Mouse (Mus musculus): ENCODE data around the gene Adam17. TPM values are rescaled to one million over a fixed set of nuclear protein-coding genes. Genes with fewer than 3 reads are reported as not detected.
A peak's percentile ranks its signal among the peaks of the same experiment; 100 is the strongest.
"Not testable (repeated sequence)": the region's sequence is repeated elsewhere in the genome, so short reads cannot be mapped to it uniquely, and the experiment has no call there.

Gene Adam17
- polyA plus RNA-seq, 1 experiment from 2014 or later = 38.2 TPM

GRCm38 (mm10) chr12:21402771-21403170 lies 29.3 kb upstream of the Adam17 start:
- DNase-seq (ENCODE audit: low spot score) (no peak), ATAC-seq (ENCODE audit: low FRiP score) (no peak)
- WGBS = 94% methylated on average over 5 of the region's 5 CpGs
- no peaks in the 10 kb centered on the region for H3K4me1 ChIP-seq (replicated peaks; ENCODE audit: control insufficient read depth, insufficient read depth, low read length)
- H3K4me2 ChIP-seq (replicated peaks; ENCODE audit: low read depth, low read length) = no peak overlapping the region
- no peaks in the 10 kb centered on the region for H3K27me3 ChIP-seq (ENCODE audit: control insufficient read depth, insufficient read depth, low read length)
- no peak overlapping the region for H3K27ac ChIP-seq (ENCODE audit: low read depth, low read length)
- peaks cover 4% of the 10 kb centered on the region; the same call in 1 of the 2 replicates for H3K36me3 ChIP-seq (ENCODE audit: control insufficient read depth, insufficient read depth, low read length)
- H3K4me3 ChIP-seq (ENCODE audit: low read depth, low read length) = no peak overlapping the region
- no peak overlapping the region for H3K9ac ChIP-seq (ENCODE audit: low read depth, low read length)
- H3K9me3 ChIP-seq (ENCODE audit: control insufficient read depth, low read length) = peaks cover 4% of the 10 kb centered on the region; the same call in 1 of the 2 replicates

GRCm38 (mm10) chr12:21386201-21386600 lies 12.8 kb upstream of the Adam17 start:
- Histone ChIP-seq H3K36me3 (ENCODE audit: control insufficient read depth, insufficient read depth, low read length) (peaks cover 16% of the 10 kb centered on the region), H3K4me3 (ENCODE audit: low read depth, low read length) (no peak overlapping the region), H3K27ac (ENCODE audit: low read depth, low read length) (no peak overlapping the region), H3K9ac (ENCODE audit: low read depth, low read length) (no peak overlapping the region), H3K4me2 (replicated peaks; ENCODE audit: low read depth, low read length) (no peak overlapping the region), H3K27me3 (ENCODE audit: control insufficient read depth, insufficient read depth, low read length) (no peaks in the 10 kb centered on the region), H3K9me3 (ENCODE audit: control insufficient read depth, low read length) (no peaks in the 10 kb centered on the region), H3K4me1 (replicated peaks; ENCODE audit: control insufficient read depth, insufficient read depth, low read length) (no peaks in the 10 kb centered on the region)
- DNase-seq (ENCODE audit: low spot score) (no peak), ATAC-seq (ENCODE audit: low FRiP score) (no peak)
- 95% methylated on average over 2 of the region's 2 CpGs for WGBS

- not testable (repeated sequence) for H3K4me2 ChIP-seq (replicated peaks; ENCODE audit: low read depth, low read length); DNase-seq (ENCODE audit: low spot score); H3K36me3 ChIP-seq (ENCODE audit: control insufficient read depth, insufficient read depth, low read length); H3K9ac ChIP-seq (ENCODE audit: low read depth, low read length); H3K4me3 ChIP-seq (ENCODE audit: low read depth, low read length); H3K27ac ChIP-seq (ENCODE audit: low read depth, low read length); H3K27me3 ChIP-seq (ENCODE audit: control insufficient read depth, insufficient read depth, low read length); ATAC-seq (ENCODE audit: low FRiP score); H3K4me1 ChIP-seq (replicated peaks; ENCODE audit: control insufficient read depth, insufficient read depth, low read length); H3K9me3 ChIP-seq (ENCODE audit: control insufficient read depth, low read length)
- 84% methylated on average over 6 of the region's 6 CpGs for WGBS
Measured at GRCm38 (mm10) chr12:21378765-21379346, 5.4 kb upstream of the Adam17 start.

- WGBS = 46% methylated on average over 3 of the region's 3 CpGs
- no peak overlapping the region for H3K4me3 ChIP-seq (ENCODE audit: low read depth, low read length)
- ATAC-seq (ENCODE audit: low FRiP score) (no peak), DNase-seq (ENCODE audit: low spot score) (no peak)
- no peak overlapping the region for H3K9ac ChIP-seq (ENCODE audit: low read depth, low read length)
- H3K27ac ChIP-seq (ENCODE audit: low read depth, low read length) = no peak overlapping the region
- H3K36me3 ChIP-seq (ENCODE audit: control insufficient read depth, insufficient read depth, low read length) = no peaks in the 10 kb centered on the region
- H3K9me3 ChIP-seq (ENCODE audit: control insufficient read depth, low read length) = no peaks in the 10 kb centered on the region
- H3K4me1 ChIP-seq (replicated peaks; ENCODE audit: control insufficient read depth, insufficient read depth, low read length) = no peaks in the 10 kb centered on the region
- no peak overlapping the region for H3K4me2 ChIP-seq (replicated peaks; ENCODE audit: low read depth, low read length)
- no peaks in the 10 kb centered on the region for H3K27me3 ChIP-seq (ENCODE audit: control insufficient read depth, insufficient read depth, low read length)
Measured at GRCm38 (mm10) chr12:21375376-21376157, 2.1 kb upstream of the Adam17 start.

GRCm38 (mm10) chr12:21373820-21374475 lies 516 bp upstream of the Adam17 start:
- WGBS = 5% methylated on average over 24 of the region's 24 CpGs
- Histone ChIP-seq H3K4me3 (ENCODE audit: low read depth, low read length) (peak overlapping the region; percentile 73), H3K9ac (ENCODE audit: low read depth, low read length) (peak overlapping the region; percentile 86), H3K9me3 (ENCODE audit: control insufficient read depth, low read length) (no peaks in the 10 kb centered on the region), H3K27ac (ENCODE audit: low read depth, low read length) (peak overlapping the region; percentile 86), H3K27me3 (ENCODE audit: control insufficient read depth, insufficient read depth, low read length) (no peaks in the 10 kb centered on the region), H3K4me1 (replicated peaks; ENCODE audit: control insufficient read depth, insufficient read depth, low read length) (no peaks in the 10 kb centered on the region), H3K4me2 (replicated peaks; ENCODE audit: low read depth, low read length) (peak overlapping the region; percentile 78), H3K36me3 (ENCODE audit: control insufficient read depth, insufficient read depth, low read length) (no peaks in the 10 kb centered on the region)
- DNase-seq (ENCODE audit: low spot score) = no peak
- no peak; the same call in 1 of the 2 replicates for ATAC-seq (ENCODE audit: low FRiP score)

GRCm38 (mm10) chr12:21370035-21370611 lies 3.3 kb downstream of the Adam17 start:
- H3K36me3 ChIP-seq (ENCODE audit: control insufficient read depth, insufficient read depth, low read length) = no peaks in the 10 kb centered on the region
- no peak overlapping the region for H3K4me3 ChIP-seq (ENCODE audit: low read depth, low read length)
- no peak overlapping the region for H3K9ac ChIP-seq (ENCODE audit: low read depth, low read length)
- H3K4me2 ChIP-seq (replicated peaks; ENCODE audit: low read depth, low read length) = no peak overlapping the region
- no peak overlapping the region for H3K27ac ChIP-seq (ENCODE audit: low read depth, low read length)
- no peaks in the 10 kb centered on the region for H3K9me3 ChIP-seq (ENCODE audit: control insufficient read depth, low read length)
- WGBS = 97% methylated on average over 1 of the region's 1 CpGs
- no peaks in the 10 kb centered on the region for H3K4me1 ChIP-seq (replicated peaks; ENCODE audit: control insufficient read depth, insufficient read depth, low read length)
- DNase-seq (ENCODE audit: low spot score) (no peak), ATAC-seq (ENCODE audit: low FRiP score) (no peak)
- no peaks in the 10 kb centered on the region for H3K27me3 ChIP-seq (ENCODE audit: control insufficient read depth, insufficient read depth, low read length)

- no peak for ATAC-seq (ENCODE audit: low FRiP score)
- Histone ChIP-seq H3K36me3 (ENCODE audit: control insufficient read depth, insufficient read depth, low read length) (no peaks in the 10 kb centered on the region), H3K27ac (ENCODE audit: low read depth, low read length) (no peak overlapping the region), H3K4me1 (replicated peaks; ENCODE audit: control insufficient read depth, insufficient read depth, low read length) (no peaks in the 10 kb centered on the region), H3K9ac (ENCODE audit: low read depth, low read length) (no peak overlapping the region), H3K27me3 (ENCODE audit: control insufficient read depth, insufficient read depth, low read length) (no peaks in the 10 kb centered on the region), H3K9me3 (ENCODE audit: control insufficient read depth, low read length) (no peaks in the 10 kb centered on the region), H3K4me3 (ENCODE audit: low read depth, low read length) (no peak overlapping the region), H3K4me2 (replicated peaks; ENCODE audit: low read depth, low read length) (no peak overlapping the region)
- 88% methylated on average over 5 of the region's 5 CpGs for WGBS
- DNase-seq (ENCODE audit: low spot score) = no peak
Measured at GRCm38 (mm10) chr12:21369087-21369410, 4.4 kb downstream of the Adam17 start.

DNA sequence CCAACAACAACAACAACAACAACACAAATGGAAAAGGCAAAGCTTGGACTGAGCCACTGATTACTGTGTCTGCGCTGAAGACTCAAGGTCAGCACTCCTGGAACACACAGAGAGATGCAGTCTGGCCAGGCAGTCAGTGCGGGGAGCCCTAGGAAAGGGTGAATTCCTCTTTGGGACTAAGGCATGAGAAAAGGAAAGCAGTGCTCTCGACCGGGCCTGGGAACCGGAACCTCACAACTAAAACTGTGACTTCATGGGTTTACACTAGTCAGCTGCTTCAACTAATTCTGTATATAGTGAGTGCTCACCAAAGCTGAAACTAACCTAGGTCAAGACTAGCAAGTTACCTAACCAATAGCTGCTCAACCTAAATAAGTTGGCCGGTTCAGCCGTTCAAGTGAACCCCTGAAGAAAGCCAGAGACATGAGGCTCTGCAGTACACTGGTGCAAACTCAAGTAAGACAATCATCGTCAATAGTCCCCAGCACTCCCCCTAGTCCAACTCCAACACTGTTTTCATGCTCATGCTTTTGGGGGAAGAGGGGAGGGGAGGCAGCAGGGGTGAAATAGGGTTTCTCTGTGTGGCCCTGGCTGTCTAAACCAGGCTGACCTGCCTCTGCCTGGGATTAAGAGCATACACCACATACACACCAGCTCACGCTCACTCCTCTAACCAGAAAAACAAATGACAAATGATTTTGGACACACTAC lies 4.9 kb downstream of the Adam17 start:
- H3K4me2 ChIP-seq (replicated peaks; ENCODE audit: low read depth, low read length) = no peak overlapping the region
- H3K27ac ChIP-seq (ENCODE audit: low read depth, low read length) = no peak overlapping the region
- H3K4me3 ChIP-seq (ENCODE audit: low read depth, low read length) = no peak overlapping the region
- DNase-seq (ENCODE audit: low spot score) (no peak), ATAC-seq (ENCODE audit: low FRiP score) (no peak)
- no peaks in the 10 kb centered on the region for H3K36me3 ChIP-seq (ENCODE audit: control insufficient read depth, insufficient read depth, low read length)
- H3K9ac ChIP-seq (ENCODE audit: low read depth, low read length) = no peak overlapping the region
- H3K9me3 ChIP-seq (ENCODE audit: control insufficient read depth, low read length) = no peaks in the 10 kb centered on the region
- no peaks in the 10 kb centered on the region for H3K27me3 ChIP-seq (ENCODE audit: control insufficient read depth, insufficient read depth, low read length)
- WGBS = 94% methylated on average over 9 of the region's 9 CpGs
- no peaks in the 10 kb centered on the region for H3K4me1 ChIP-seq (replicated peaks; ENCODE audit: control insufficient read depth, insufficient read depth, low read length)

All from hindbrain, embryonic 11.5 days (tissue).